Mouse (Mus musculus) forebrain, embryonic 10.5 days (tissue): Measurements from ENCODE around the gene Cox10. TPM values are rescaled to one million over a fixed set of nuclear protein-coding genes. Genes with fewer than 3 reads are reported as not detected.

Experiments
- DNase-seq: peaks from one replicate; pipeline ENCODE4 v3.0.0-alpha.2; 2017; ENCODE audit warnings: low spot score; ENCODE audit errors: extremely low spot score
- H3K27ac ChIP-seq: fragments of 300-500 bp; sonication (generic); 2 replicates; pipeline ENCODE4 v1.5.1; 2016; ENCODE audit warnings: mild to moderate bottlenecking
- H3K27me3 ChIP-seq: fragments of 300-500 bp; sonication (generic); 2 replicates; pipeline ENCODE4 v1.6.1; 2016; ENCODE audit warnings: mild to moderate bottlenecking; ENCODE audit not compliant: poor library complexity, severe bottlenecking
- H3K36me3 ChIP-seq: fragments of 300-500 bp; sonication (generic); replicated peaks from 2 replicates; pipeline ENCODE4 v1.6.1; 2016; ENCODE audit warnings: mild to moderate bottlenecking, moderate library complexity
- H3K4me1 ChIP-seq: fragments of 300-500 bp; sonication (generic); 2 replicates; pipeline ENCODE4 v1.6.1; 2016
- H3K4me3 ChIP-seq: fragments of 300-500 bp; sonication (generic); 2 replicates; pipeline ENCODE4 v1.5.1; 2016; ENCODE audit warnings: mild to moderate bottlenecking, moderate library complexity
- H3K9me3 ChIP-seq: fragments of 300-500 bp; sonication (generic); 2 replicates; pipeline ENCODE4 v1.6.1; 2016; ENCODE audit warnings: mild to moderate bottlenecking, moderate library complexity
- WGBS: fragments of 180-500 bp; shearing (Covaris S2); methylation state at CpG from one replicate; pipeline ENCODE4 v1.1.7; 2016; 5-methylcytosine and 5-hydroxymethylcytosine counted together
- polyA plus RNA-seq: library from polyadenylated mRNA; unstranded; fragments of >200 nt; fragmentation: Nextera tagmentation; extraction: Ambion mirVana; gene quantifications from 2 replicates; pipeline ENCODE4 v1.2.1, GENCODE M21; 2016

Cox10 gene
- polyA plus RNA-seq, 1 experiment from 2014 or later, result 29.0 TPM

DNA sequence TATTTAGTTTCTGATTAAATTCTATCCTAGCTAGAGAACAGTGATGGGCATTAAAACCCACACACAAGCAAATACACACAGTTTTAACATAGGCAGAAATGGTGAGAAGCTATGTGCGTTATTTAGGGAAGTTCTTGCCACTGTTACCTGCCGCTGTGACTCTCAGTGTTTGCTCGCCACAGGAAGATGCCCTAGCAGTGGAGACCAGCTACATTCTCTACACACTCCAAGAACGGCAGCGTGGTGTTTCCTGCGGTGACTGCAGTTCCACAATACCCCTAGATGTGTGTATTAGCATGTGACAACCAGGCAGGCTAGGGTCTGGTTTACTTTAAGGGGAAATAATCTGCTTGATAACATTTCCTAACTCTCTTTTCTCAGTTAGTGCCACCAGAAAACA, 64.0 kb downstream of the Cox10 start:
- H3K27ac ChIP-seq, result no peak overlapping the region
- H3K36me3 ChIP-seq, result no peaks in the 10 kb centered on the region
- WGBS, result 88% methylated on average over 6 of the region's 6 CpGs

DNA sequence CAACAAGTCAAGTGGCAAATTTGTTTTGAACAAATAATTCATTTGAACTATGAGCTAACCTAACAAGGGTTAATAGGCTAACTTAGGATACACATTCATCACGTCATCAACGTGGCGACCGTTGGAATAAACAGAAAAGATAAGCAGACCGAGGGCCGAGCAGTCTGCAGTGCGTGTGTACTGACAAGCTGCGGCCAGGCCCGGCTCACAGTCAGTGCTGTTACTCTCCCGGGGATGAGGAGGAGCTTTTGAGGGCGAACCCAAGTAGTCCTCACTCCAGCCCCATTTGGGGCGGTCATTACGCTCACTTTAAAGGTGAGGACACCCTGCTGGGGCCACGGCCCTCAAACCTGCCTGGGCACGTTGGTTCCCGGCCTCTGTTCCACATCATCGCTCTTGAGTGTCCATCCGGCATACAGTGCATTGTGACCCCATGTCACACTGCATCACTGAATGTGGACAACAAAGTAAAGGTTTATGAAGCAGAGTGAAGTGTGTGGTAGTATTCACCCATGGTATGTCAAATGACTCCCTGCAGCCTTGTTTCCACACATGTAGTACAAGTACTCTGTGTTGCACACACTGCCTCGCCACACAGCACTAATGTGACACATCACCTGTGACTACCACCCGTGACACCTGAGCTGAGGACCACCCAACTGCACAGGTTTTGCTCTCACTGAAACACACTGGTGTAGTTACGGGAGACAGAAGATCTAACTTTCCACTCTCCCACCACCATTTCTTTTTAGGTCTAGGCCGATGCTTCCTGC, 68.4 kb downstream of the Cox10 start:
- WGBS, result 64% methylated on average over 22 of the region's 22 CpGs
- H3K27ac ChIP-seq, result no peak overlapping the region
- no peak overlapping the region for H3K4me3 ChIP-seq
- DNase-seq, result no peak
- H3K4me1 ChIP-seq, result peaks cover 42% of the 10 kb centered on the region
- H3K27me3 ChIP-seq, result peaks cover 5% of the 10 kb centered on the region
- H3K36me3 ChIP-seq, result no peaks in the 10 kb centered on the region
- H3K9me3 ChIP-seq, result no peaks in the 10 kb centered on the region; the same call in 1 of the 2 replicates

More for the DNA sequence above, 64.0 kb downstream of the Cox10 start:
- Histone ChIP-seq H3K4me1 (peaks cover 58% of the 10 kb centered on the region), H3K27me3 (no peaks in the 10 kb centered on the region), H3K9me3 (no peaks in the 10 kb centered on the region), H3K4me3 (no peak overlapping the region)
- DNase-seq, result no peak

DNA sequence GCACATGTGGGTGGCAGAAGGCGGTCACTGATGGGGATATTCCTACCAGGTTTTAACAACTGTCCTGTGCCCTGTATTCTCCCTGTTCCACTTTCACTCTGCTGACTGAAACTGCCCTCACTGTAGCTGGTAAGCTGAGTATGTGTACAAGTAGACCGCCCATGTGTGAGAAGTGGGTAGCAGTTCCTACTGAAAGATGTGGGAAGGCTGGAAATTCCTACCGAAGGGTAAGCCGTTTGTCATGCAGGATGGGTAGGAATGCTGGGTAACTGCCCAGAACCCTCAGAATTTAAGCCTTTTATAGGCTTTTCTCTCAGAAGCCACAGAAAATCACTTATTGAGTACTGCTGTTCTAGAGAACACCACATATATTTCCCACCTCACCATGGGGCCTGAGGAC, 75.1 kb downstream of the Cox10 start:
- H3K9me3 ChIP-seq, result no peaks in the 10 kb centered on the region; the same call in 1 of the 2 replicates
- H3K27ac ChIP-seq, result no peak overlapping the region
- peaks cover 15% of the 10 kb centered on the region for H3K4me1 ChIP-seq
- no peaks in the 10 kb centered on the region for H3K36me3 ChIP-seq
- no peak for DNase-seq
- no peak overlapping the region for H3K4me3 ChIP-seq
- WGBS, result 97% methylated on average over 4 of the region's 4 CpGs
- H3K27me3 ChIP-seq, result peaks cover 5% of the 10 kb centered on the region; the same call in 1 of the 2 replicates

DNA sequence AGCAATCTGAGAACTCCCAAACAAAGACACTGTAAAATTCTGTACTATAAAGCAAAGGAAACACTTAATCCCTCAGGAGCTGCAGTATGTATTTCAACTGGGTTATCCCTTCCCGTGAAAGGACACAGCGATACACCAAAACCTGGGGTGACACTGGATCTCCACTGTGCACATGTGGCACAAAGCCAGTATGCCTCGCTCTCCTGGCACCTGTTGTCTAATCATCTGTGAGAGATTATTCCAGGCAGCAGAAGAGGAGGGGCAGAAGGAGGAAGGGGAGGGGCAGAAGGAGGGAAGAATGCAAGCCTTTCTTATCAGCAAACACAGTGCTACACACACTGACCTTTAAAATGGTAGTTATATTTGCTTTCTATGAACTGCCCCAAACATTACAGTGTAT, 75.8 kb downstream of the Cox10 start:
- Histone ChIP-seq H3K4me3 (no peak overlapping the region), H3K27ac (no peak overlapping the region), H3K9me3 (no peaks in the 10 kb centered on the region; the same call in 1 of the 2 replicates), H3K27me3 (no peaks in the 10 kb centered on the region), H3K36me3 (no peaks in the 10 kb centered on the region), H3K4me1 (peaks cover 15% of the 10 kb centered on the region)
- WGBS, result 87% methylated on average over 3 of the region's 3 CpGs
- no peak for DNase-seq

DNA sequence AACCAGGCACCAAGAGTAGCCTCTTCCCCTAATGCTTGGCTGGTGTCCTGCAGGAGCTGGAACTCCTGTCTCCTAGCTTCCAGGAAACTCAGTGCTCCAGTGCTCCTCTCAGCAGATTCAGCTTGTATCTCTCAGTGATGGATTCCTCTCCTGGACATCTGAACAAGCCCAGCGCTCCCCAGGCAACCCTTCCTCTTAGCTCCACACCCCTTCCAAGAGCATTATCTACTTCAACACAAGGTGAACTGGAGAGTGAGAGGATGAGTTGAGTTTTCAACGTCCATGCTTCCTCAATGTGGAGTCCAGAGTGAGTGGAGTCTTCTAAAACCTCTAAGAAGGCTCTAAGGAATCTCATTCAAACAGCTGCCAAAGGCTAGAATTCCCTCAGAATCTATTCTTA, 76.6 kb downstream of the Cox10 start:
- H3K36me3 ChIP-seq, result peaks cover 2% of the 10 kb centered on the region; the same call in 1 of the 2 replicates
- no peaks in the 10 kb centered on the region for H3K27me3 ChIP-seq
- no peak overlapping the region for H3K4me3 ChIP-seq
- H3K27ac ChIP-seq, result no peak overlapping the region
- no peaks in the 10 kb centered on the region; the same call in 1 of the 2 replicates for H3K9me3 ChIP-seq
- no peak for DNase-seq
- peaks cover 15% of the 10 kb centered on the region for H3K4me1 ChIP-seq
- WGBS, result 90% methylated on average over 2 of the region's 2 CpGs

DNA sequence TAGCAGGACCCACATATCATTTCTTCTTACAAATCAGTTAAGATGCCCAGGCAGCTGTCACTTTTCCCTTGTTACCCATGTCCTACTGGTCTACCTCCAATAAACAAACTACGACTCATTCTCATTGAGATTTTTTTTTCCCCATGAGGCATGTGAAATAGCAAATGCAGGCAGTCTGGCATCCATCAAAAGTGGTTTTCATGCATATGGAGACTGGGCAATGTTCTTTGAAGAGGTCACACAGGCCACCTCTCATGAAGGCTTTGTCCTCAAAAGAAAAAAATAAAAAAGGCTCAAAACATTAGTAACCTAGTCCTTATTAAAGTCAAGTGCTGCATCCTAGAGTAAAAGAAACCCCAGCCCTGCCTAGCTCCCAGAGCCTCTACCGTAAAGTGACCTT, 78.2 kb downstream of the Cox10 start:
- Histone ChIP-seq H3K9me3 (no peaks in the 10 kb centered on the region), H3K27ac (no peak overlapping the region), H3K36me3 (peaks cover 8% of the 10 kb centered on the region), H3K4me1 (peaks cover 15% of the 10 kb centered on the region), H3K27me3 (no peaks in the 10 kb centered on the region), H3K4me3 (no peak overlapping the region)
- WGBS, result 91% methylated on average over 2 of the region's 2 CpGs
- DNase-seq, result no peak

DNA sequence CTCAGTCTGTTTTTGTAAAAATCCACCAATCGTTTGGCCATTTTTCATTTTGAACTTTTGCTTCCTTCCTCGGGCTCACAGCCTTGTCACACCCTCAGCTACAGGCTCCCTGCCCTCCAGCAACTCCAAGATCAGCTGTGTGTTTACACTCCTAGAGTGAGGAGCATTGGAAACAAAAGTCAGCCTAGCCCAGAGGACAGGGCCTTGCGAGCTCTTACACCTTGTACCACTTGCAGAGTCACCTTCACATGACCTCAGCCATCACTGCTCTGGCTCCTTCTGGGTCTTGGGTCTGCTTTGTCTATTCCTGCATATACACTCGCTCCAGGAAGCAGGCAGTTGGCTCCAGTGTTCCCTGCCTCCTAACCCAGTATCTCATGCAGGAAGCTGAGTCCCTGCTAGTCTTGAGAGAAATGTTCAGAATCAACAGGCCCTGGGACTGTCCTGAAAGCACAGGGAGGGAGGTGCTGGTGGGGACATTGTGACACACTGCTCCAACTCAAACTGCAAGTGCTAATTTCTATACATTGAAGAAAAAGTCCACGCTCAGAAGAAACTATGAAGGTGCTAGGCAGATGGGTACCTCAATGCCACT, 79.0 kb downstream of the Cox10 start:
- Histone ChIP-seq H3K27ac (no peak overlapping the region), H3K36me3 (peaks cover 8% of the 10 kb centered on the region), H3K27me3 (no peaks in the 10 kb centered on the region), H3K4me1 (peaks cover 15% of the 10 kb centered on the region), H3K9me3 (no peaks in the 10 kb centered on the region), H3K4me3 (no peak overlapping the region)
- no peak for DNase-seq
- 75% methylated on average over 5 of the region's 5 CpGs for WGBS

DNA sequence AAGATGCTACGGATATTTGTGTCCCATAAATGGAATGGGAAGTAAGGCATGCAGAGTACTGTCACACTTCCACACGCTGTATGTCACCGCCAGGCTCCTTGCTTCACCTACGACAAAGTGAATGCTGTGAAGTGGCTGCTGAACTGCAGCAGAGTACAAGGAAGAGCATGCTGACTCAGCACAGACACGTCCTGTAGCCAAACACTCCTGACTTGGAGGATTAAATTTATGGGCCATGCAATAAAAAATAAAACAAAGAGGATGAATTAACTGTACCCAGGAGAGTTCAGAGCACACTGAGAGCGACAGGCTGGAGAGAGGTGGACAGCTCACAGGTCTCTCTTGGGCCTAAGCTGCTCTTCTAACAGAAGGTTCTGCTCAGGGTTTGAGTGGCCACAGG, 79.8 kb downstream of the Cox10 start:
- Histone ChIP-seq H3K27ac (no peak overlapping the region), H3K27me3 (no peaks in the 10 kb centered on the region), H3K9me3 (no peaks in the 10 kb centered on the region), H3K4me1 (peaks cover 15% of the 10 kb centered on the region), H3K4me3 (no peak overlapping the region), H3K36me3 (peaks cover 8% of the 10 kb centered on the region)
- DNase-seq, result no peak
- WGBS, result 94% methylated on average over 6 of the region's 6 CpGs

DNA sequence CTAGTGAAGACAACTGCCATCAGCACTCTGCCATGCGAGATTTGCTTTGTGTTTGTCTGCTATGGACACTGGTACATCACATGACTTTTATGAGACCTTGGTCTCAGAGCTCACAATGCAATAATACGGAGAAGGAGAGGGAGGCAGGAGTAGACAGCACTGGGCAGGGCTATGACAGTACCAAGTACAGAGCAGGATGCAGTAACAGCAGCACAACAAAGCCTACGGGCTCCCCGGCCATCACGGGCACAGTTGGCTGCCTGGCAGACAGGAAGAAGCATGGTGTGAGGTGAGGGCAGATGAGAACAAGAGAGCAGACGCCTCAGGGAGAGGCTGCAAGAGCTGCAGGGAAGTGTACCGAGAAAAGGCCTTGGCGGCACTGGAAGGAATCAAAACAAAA, 87.3 kb downstream of the Cox10 start:
- H3K36me3 ChIP-seq, result 0 out of 2 replicates have a peak, but pooled peaks cover 6% of the 10 kb centered on the region
- H3K9me3 ChIP-seq, result no peaks in the 10 kb centered on the region
- no peak overlapping the region for H3K27ac ChIP-seq
- H3K4me1 ChIP-seq, result peaks cover 7% of the 10 kb centered on the region; the same call in 1 of the 2 replicates
- WGBS, result 89% methylated on average over 8 of the region's 8 CpGs
- DNase-seq, result no peak
- no peaks in the 10 kb centered on the region for H3K27me3 ChIP-seq
- H3K4me3 ChIP-seq, result no peak overlapping the region

DNA sequence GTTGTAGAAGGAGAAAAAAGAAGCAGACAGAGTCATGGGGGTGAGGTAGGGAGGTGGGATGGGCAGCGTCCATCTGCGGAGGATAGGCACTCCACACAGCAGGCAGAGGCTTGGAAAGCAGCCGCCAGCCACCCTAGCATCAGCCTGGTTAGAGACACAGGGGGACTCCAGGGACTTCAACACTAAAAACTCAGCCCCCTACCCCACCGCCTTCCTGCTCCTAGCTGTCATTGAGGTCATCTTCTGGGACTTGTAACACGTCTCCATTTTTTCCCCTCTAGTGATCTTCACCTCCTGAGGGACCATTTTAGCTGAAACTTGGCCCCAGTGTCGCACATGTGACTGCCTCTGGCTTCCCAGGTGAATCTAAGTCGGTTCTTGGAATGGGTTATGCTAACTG, 88.5 kb downstream of the Cox10 start:
- Histone ChIP-seq H3K9me3 (no peaks in the 10 kb centered on the region), H3K4me3 (no peak overlapping the region), H3K36me3 (0 out of 2 replicates have a peak, but pooled peaks cover 6% of the 10 kb centered on the region), H3K4me1 (peaks cover 7% of the 10 kb centered on the region; the same call in 1 of the 2 replicates), H3K27ac (no peak overlapping the region), H3K27me3 (no peaks in the 10 kb centered on the region)
- no peak for DNase-seq
- 91% methylated on average over 7 of the region's 7 CpGs for WGBS

DNA sequence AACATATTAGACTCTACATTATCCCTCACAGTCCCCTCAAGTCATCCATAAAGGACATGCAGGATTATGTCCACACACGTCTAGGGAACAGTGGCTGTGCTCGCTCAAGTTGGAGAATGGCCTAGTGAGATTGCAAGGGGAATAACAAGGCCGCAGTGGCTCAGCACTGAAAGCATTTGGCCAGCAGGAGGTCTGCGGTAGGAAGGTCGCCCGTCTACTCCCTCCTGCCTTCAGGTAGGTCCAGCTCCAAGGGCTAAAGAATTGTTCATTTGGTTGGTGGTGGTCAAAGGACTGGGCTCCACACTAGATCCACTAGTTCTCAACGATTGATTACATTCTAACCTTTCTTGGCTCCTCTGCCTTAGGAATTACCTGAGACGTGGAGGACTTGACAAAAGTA, 89.0 kb downstream of the Cox10 start:
- WGBS, result 82% methylated on average over 8 of the region's 8 CpGs
- Histone ChIP-seq H3K27ac (no peak overlapping the region), H3K9me3 (no peaks in the 10 kb centered on the region), H3K4me1 (peaks cover 10% of the 10 kb centered on the region; the same call in 1 of the 2 replicates), H3K36me3 (0 out of 2 replicates have a peak, but pooled peaks cover 8% of the 10 kb centered on the region), H3K27me3 (no peaks in the 10 kb centered on the region), H3K4me3 (no peak overlapping the region)
- no peak for DNase-seq

DNA sequence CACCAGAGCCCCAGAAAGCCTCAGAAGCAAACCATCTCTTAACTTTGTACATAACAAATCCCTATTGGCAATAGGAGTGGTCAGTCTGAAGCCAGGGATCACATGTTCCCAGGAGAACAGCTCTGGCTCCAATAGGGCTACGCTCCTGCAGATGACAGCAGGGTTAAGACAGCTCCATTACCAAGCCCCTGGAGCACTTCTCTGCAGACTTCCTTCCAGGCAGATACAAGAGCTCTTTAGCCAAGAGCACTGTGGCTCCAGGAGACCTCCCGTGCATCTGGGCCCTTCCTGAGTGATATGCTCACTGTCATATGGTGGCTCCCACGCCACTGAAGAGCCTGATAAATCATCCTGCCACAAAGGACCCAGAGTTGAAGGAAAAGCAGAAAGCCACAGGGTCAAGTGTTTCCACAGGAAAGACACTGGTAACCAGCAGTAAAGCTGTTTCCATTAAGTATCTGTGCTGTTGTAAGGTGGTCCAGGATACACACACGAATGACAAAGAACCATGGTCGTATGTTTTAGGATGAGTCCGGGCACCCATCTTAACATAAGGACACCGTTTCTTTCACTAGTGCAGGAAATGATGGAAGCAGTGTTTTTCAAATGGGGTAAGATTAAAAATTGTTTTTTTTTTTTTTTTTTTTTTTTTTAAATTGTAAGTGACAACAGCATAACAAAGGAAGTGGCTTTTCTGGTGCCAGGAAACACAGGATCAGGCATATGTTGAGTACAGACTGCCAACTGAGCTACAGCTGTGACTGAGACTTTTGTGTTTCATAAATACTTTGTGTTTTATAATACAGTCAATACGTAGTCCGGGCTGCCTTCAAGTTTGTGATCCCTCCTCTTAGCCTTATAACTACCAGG, 90.0 kb downstream of the Cox10 start:
- Histone ChIP-seq H3K9me3 (no peaks in the 10 kb centered on the region), H3K27ac (no peak overlapping the region), H3K4me3 (no peak overlapping the region), H3K4me1 (peaks cover 10% of the 10 kb centered on the region; the same call in 1 of the 2 replicates), H3K27me3 (no peaks in the 10 kb centered on the region), H3K36me3 (0 out of 2 replicates have a peak, but pooled peaks cover 8% of the 10 kb centered on the region)
- no peak for DNase-seq
- 90% methylated on average over 9 of the region's 9 CpGs for WGBS
